ENCODE assay signal across 8 mouse cellular contexts in the genomic region with DNA sequence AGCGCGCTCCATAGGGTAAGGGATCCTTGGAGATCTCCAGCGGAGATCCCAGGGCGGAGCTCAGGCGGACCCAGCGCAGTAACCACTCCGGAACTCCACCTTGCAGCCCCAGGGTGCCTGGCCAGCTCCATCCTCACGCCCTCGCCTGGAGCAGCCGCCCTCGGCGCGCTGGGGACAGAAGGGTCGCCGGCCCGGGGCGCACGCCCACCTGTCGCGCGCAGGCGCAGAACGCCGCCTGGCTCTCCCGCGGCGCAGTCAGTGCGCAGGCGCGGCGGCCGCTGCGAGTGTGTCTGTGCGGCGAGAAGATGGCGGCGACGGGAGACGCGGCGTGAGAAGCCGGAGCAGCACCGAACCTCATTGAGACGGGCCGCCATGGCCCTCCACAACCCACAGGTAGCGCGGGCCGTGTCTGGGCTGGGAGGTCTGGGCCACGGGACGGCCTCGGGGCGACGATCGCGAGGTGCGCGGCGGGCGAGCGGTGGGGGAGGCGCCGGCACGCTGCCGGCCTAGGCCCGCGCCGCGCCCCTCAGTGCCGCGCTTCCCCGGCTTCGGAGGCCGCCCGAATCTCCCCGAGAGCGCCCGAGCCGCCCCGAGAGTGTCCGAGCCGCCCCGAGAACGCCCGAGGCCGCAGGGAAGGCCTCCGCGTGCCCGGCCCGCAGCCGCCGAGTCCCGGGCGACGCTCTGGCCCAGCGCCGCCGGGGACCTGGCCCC. TPM values are rescaled to one million over a fixed set of nuclear protein-coding genes. Genes with fewer than 3 reads are reported as not detected.
DNase-seq lines count a peak whose midpoint lies in the region; ATAC-seq lines count a peak whose summit lies in the region.

Gene Gm20388, plus strand, starts transcription at position 295 of the 711 bp plus-strand sequence.

- H3K4me2 ChIP-seq in hindbrain, embryonic 15.5 days = peak within 1 kb of the TSS; percentile 87

- no peaks in the 10 kb centered on the region for H3K27me3 ChIP-seq in hindbrain, embryonic 15.5 days

- under 1% methylated on average over 64 of the region's 97 CpGs for WGBS in hindbrain, embryonic 15.5 days

- peak within 1 kb of the TSS; percentile 85 for H3K9ac ChIP-seq in hindbrain, embryonic 15.5 days

- peak within 1 kb of the TSS; percentile 95 for H3K27ac ChIP-seq in hindbrain, embryonic 15.5 days (replicated peaks)

- DNase-seq in ZHBTc4 (ENCODE audit: low read depth, low spot score) = peak; percentile 97
- peak; percentile 91 to 93 for DNase-seq in cerebellum, postnatal 4 days (ENCODE audit: low spot score in 2 of 2)
- peak; percentile 92 for DNase-seq in gastrocnemius, adult 18-20 months (ENCODE audit: low spot score)
- DNase-seq in left cerebral cortex, adult 11 months (ENCODE audit: low spot score) = peak; percentile 88
- peak; percentile 91 for DNase-seq in lung, postnatal 36 days
- DNase-seq in retina, embryonic 14.5 days (ENCODE audit: low spot score) = peak; percentile 95
- DNase-seq in thymus, postnatal 36 days = peak; percentile 95 to 98

- no peaks in the 10 kb centered on the region for H3K9me3 ChIP-seq in hindbrain, embryonic 15.5 days

- H3K4me1 ChIP-seq in hindbrain, embryonic 15.5 days (replicated peaks) = peaks cover 43% of the 10 kb centered on the region

- ATAC-seq in hindbrain, embryonic 15.5 days (ENCODE audit: low FRiP score, low read depth) = peak; percentile 94

- peak within 1 kb of the TSS; percentile 83 for H3K4me3 ChIP-seq in hindbrain, embryonic 15.5 days

- H3K36me3 ChIP-seq in hindbrain, embryonic 15.5 days = no peaks in the 10 kb centered on the region

RNA-seq across cellular contexts. Expression of gene Gm20388, which starts in this region (rescaled TPM):
- 10 to 100 TPM; 10.5 to 12.3 TPM for total RNA-seq in gastrocnemius, adult 18-20 months (2021)
- polyA plus RNA-seq in hindbrain, embryonic 15.5 days (2015; fragmentation: Nextera tagmentation; extraction: Ambion mirVana) = 5.0 and 5.4 TPM in 2 replicates

Comparison
In these comparisons a context has a peak if more than half of its experiments do, and no peak if none do; other contexts are left out.
1. Peak in every context shown above with its lines: DNase-seq, ATAC-seq, H3K4me3 ChIP-seq and H3K27ac ChIP-seq.